Mouse (Mus musculus): Measurements from ENCODE around the gene Dnah6.

GRCm38 (mm10) chr6:73054807-73055206, 166.6 kb downstream of the Dnah6 start:
- TF ChIP-seq POLR2A (IDR thresholded peaks at IDR 0.05; ENCODE audit: insufficient read depth, low read depth, low read length) = no peak
- no peak for TF ChIP-seq CTCF (IDR thresholded peaks at IDR 0.05; ENCODE audit: insufficient read depth, low read depth, low read length)

All from olfactory bulb, adult 2 months (tissue).